Mouse (Mus musculus) lung, adult 2 months (tissue): ENCODE measurements around the gene Intu.

Experiments
- CTCF ChIP-seq: fragments of 200-500 bp; IDR thresholded peaks from 2 replicates; pipeline ENCODE4 v1.5.1; 2011; ENCODE audit warnings: mild to moderate bottlenecking, low read length, control low read depth; ENCODE audit not compliant: insufficient read depth
- POLR2A ChIP-seq: fragments of 200-500 bp; IDR thresholded peaks from 2 replicates; pipeline ENCODE4 v1.6.1; 2011; ENCODE audit warnings: low read depth, mild to moderate bottlenecking, control low read depth, low read length, borderline replicate concordance; ENCODE audit errors: extremely low read depth

DNA sequence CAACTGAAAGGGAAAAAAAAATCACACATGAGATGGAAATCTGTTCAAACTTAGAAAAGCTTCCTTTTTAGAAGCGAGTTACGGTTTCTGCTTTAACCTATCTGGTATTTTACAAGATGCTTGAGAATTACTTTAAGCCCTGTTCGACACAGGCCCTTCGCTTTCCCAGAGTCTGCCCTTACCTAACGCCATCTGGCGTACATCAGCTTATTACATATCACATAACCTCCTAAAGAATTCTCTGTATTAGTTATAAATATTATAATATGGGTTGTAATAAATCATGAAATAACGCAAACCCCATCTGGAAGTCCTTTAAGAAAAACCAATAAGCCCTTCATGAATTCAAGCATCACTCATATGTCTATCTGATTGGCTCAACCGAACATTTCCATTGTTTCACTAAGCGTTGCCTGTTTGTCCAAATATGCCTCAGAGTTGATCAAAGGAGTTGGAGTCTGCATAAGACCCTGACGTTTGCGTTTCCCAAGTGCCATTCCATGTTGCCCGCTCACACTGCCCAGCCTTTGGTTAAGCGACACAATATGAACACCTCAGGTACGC lies 25.6 kb upstream of the Intu start:
- TF ChIP-seq CTCF: no peak
- no peak for TF ChIP-seq POLR2A
